Mouse (Mus musculus) 416B (cell line): Measurements from ENCODE around the gene Rsl1d1.

Source experiments
- DNase-seq: peaks from one replicate; pipeline ENCODE4 v3.0.0; 2011; ENCODE audit warnings: low read depth

Gene Rsl1d1

DNA sequence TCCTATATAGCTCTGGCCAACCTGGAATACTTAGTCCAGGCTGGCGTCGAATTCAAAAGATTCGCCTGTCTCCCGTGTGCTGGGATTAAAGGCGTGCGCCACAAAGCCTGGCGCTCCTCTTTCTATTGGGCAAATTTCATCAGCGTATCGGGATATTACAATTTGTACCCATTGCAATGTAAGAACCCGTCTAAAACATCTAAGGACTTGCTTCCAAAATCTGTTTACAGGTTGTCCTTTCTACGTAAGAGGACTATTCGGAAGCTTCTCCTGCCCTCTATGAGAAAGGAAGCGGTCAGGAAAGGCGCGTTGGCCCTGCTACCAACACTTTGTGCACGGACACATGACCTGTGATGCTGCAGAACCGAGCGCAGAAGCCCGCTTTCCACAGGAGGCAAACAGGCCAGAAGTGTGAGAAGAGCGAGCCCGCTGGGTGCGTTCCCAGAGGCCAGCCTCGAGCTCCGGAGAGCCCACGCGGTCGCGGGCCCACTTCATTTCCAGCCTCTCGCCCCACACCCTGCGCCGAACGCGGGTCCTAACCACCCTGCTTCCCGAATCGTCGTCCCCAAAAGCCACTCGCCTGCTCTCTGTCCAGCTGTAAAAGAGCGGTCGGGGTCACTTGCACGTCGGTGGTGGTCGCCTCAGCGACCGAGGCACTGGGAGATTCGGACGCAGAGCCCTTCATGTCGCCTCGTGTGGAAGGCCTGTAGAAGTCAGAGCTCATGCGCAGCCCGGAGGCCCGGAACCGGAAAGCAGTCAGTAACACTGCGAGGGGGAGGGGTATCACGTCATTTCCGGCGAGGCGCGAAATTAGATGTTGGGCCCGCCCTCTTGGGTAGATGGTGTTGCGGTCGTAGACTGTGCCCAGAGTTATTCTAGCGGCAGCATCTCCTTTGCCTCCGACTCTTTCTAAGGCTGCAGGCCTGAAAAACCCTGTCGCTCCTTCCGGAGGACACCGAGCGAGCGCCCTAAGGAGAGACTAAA lies at the start of gene Rsl1d1:
Gene Rsl1d1 (minus strand): TSS at position 761 of the 984 bp plus-strand sequence.
- peak; percentile 97 for DNase-seq

DNA sequence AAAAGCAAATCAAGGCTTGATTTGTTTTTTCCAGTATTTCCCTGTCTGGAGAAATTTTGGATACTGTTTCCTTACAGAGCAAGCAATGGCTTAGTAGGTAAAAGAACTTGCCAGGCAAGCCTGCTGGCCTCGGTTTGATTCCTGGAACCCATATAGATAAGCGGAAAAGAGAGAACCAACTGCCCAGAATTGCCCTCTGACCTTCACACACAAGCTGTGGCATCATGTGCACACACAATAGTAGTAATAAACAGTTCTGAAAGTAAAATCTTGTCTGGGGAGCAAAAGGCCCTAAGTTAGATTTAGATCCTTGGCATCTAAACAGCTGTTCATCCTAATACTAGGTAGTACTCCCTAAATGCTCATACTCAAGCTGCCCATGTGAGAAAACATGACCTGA lies 44.7 kb upstream of the Rsl1d1 start:
- no peak for DNase-seq

DNA sequence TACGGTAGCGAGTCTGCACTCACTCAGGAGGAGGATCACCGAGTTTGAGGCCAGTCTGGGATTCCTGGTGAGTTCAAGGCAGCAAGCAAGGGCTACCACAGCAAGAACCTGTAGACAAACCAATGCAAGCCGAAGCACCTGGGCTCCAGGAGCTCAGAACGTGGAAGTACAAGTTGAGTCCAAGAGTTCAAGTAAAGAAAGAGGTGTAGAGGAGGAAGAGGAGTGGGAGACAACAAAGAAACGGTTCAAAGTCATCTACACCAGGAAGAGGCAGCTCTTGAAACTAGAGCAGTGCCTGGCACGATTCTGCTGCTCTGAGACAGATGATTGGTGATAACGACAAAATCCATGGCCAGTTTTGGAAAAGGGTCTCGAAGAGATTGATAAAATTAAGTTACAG lies 42.6 kb upstream of the Rsl1d1 start:
- DNase-seq = no peak

DNA sequence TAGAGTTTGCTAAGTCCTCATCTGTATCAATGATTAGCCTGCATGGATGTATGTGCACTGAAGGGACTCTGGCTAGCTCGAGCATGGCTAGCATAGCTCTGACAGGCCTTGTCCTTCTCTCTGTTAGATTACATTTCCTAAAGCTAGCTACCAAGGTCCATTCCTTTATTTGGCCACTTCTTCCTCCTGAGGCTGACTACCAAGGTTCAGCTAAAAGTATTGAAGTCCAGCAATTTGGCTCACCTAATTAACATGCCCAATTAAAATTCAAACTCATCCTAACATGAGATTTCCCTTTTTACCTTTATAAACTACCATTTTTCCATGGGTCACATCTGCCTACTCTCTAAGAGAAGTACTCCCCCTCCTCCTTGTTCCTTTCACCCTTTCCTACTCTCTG lies 39.3 kb upstream of the Rsl1d1 start:
- DNase-seq = no peak

DNA sequence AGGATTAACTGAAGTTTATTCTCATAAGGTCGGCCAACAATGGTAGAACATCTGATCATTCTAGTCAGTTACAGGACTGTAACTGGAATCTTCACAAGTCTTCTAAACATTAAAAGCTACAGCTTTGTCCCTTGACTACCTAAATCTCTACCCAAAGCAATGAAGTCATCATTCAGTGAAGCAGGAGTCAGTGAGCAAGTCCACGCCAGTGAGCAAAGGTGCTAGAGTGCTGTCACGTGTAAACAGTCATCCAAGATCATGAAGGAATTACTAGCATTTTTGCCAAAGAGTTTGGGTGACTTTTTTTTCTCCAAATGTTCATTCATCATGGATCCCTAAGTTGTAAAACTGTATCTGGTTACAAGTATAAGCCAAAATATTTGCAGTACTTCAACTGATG lies 14.7 kb upstream of the Rsl1d1 start:
- no peak for DNase-seq

DNA sequence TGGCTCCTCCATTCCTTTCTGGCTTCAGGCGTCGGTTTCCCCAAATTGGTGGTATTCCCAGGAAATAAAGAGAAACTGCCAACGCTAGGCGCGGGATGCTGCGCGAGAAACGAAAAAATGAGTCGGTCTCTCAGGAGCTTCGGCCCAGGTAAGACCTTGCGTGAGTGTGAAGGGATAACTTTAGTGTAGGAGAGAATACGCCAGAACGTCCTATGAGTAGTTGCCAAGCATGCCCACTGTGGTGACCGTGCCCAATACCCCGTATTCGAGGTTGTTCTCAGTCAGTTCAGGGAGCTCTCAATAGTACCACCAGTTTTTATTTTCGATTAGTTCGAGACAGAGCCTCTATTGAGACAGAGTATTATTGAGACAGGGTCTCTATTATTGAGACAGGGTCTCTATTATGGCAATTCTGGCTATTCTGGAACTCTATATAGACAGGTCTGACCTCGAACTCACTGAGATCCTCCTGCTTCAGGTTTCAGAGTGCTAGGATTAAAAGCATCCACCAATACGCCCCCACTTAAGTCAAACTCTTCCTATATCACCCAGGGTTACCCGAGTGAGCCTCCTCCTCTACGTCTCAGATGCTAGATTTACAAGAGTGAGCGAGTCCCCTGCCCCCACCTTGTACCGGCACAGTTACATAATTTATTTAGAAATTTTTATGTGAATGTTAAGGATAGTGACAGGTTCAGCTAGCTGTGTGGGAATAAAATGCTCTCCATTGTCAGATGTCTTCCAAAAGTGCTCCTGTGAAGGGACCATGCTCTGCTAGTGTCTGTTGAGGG lies 664 bp upstream of the Rsl1d1 start:
- DNase-seq = peak; percentile 35

DNA sequence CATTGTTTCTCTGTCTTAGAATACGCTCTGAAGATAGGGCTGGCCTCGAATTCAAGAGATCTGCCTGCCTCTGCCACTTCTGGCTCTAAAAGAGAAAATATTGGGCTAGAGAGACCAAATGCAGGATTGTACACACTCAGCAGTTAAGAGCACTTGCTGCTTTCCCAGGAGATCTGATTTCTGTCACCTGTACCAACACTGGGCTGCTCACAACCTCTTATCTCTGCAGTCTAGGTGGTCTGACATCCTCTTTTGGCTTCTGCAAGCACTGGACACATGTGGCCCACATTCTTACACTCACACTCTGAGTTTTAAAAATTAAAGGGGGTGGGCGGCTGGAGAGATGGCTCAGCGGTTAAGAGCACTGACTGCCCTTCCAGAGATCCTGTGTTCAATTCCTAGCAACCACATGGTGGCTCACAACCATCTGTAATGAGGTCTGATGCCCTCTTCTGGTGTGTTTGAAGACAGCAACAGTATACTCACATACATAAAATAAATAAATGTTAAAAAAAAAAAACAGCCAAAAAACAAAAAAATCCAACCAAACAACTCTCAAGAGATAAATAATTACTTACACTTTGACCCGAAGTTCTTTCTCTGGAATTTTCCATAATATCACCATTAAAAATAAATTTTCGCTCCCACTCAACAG lies 1.3 kb downstream of the Rsl1d1 start:
- no peak for DNase-seq

DNA sequence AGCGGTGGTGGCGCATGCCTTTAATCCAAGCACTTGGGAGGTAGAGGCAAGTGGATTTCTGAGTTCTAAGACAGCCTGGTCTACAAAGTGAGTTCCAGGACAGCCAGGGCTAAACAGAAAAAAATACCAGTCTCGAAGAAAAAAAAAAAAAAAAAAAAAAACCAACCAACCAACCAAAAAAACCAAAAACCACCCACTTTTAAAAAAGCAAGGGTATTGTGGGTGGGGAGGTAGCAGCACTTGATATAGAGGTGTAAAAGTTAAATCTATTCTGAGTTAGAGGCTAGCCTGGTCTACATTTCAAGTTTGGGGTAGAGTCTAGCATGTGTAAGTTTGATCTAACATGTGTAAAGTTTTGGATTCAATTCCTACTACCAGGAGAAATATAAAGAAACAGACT lies 2.9 kb downstream of the Rsl1d1 start:
- DNase-seq = no peak

DNA sequence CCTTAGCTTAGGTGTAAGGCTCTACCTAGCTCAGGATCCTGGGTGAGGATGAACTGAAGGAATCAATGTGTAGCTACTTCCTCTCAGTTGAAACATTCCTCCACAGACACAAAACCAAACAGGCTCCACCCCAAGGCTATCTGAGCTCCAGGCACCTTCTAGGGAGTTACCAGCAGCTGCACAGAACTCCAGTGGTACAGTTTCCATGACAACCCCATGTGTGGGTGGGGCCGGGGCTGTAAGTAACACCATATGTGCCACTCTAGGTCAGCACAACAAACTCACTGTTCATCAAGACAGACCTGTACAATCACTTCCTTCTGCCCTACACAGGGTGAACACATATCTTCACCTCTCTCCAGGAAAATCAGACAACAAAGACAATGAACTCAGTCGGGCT lies 4.7 kb downstream of the Rsl1d1 start:
- no peak for DNase-seq

DNA sequence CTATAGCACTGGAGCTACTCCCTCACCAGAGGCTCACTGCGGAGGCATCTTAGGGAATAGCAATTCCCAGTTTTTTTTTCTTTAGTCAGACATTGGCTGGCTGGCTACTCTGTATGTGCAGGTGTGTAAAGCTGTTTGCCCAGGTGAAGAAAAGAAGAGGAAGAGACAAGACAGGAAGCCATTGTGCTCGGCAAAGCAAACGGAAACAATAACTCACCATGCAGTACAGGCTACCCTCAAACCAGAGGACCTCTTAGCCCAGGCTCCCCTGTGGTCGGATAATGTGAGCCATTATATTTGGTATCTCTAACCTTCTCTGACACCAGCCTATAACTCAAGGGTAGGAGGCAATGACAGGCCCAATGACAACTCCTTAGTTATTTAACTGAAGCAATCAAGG lies 6.1 kb downstream of the Rsl1d1 start:
- no peak for DNase-seq

DNA sequence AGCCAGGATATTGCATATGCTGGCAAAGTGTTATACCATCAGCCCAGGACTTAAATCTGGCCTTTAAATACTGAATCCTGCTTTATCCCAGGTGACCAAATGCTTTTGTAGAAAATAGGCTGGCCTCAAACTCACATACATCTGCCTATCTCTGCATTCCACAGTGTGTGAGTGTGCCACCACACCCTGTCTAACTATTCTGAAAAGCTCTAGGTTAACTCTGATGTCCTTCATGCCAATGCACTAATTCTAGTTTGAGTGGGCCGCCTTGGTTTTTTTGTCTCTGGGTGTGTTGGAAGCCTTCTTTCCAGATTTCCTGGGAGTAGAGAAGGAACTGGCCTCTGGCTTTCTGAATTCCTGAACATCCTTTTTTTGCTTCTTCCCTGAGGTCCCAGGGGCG lies 9.9 kb downstream of the Rsl1d1 start:
- no peak for DNase-seq

DNA sequence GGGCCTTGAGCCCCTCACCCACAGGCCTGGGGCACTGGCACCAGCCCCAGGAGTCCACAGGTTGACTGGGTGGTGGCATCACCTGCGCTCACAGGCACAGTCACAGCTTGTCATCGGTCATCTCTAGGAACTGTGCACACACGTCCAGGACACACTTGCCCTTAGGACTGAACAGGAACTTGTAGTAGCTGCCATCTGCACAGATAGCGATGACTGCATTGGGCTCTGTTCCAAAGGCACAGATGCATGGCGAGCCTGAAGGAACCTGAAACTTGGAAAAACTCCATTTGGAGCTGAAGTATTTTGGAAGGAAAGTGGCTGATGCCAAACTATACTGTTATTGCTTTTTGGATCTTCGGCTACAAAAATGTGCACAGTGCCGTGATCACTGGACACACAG lies 13.0 kb downstream of the Rsl1d1 start:
- DNase-seq = no peak

DNA sequence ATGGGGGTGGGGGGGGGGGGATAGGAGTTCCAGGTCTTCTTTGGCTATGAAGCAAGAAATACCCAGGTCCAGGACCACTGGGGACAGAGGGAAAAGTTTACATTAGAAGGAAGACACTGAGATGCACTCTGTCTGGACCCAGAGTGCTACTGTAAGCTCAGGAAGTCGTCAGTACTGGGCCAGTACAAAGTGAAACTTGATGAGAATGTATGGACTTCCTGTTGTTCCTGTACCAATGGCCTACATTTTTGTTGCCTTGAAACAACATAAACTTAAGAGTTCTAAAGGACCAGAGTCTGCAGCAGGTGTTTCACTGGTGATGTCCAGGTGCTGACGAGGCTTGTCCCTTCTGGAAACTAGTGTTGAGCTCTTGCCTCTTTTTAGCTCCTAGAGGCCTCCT lies 25.7 kb downstream of the Rsl1d1 start:
- DNase-seq = no peak

DNA sequence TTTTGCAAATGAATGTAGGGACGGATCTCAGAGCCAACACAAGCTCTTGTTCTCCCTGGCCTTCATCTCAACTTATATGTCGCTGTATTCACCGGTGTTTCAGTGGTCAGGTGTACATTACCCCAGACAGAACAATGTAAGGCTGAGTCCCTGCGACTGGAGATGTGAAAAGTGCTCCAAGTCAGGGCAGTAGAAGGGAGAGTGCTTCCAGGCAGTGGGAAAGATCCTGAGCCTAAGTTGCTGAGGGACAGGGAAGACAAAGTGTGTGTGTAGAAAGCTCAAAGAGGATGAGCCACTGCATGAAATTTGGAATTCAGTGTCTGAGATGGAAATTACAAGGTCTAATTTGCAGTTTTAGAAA lies 26.3 kb downstream of the Rsl1d1 start:
- DNase-seq = no peak

DNA sequence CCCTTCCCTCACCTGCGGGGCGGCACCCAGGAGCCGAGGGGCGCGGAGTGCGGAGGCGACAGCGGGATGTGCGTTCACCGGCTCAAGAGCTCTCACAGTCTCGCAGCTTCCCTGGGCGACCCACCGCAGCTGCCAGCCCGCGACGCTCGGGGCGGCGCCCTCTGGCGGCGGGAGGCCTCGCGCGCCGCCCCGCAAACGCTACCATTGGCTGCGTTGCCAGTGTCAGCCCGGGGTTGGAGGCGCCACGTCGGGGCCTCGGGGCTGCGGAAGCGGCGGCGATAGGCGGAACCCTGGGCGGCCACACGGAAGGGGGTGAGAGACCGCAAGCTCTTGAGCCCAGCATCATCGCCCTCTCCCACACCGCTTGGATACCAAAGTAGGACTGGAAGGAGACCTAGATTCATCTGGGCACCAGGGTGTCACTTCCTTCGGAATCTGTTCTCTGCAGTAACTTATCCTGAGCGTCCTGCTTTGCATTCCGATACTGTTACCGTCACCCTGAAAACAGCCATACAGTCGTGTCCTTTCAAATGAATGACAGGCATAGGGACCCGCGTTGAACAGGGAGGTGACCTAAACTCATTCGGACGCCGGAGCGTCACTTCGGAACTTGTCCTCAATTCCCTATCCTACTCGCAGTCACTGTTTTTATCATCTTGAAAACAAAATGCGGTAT lies 26.8 kb downstream of the Rsl1d1 start, which contains the start of gene Zc3h7a:
Gene Zc3h7a (minus strand): TSS at position 186 of the 676 bp plus-strand sequence.
- DNase-seq = peak; percentile 89

DNA sequence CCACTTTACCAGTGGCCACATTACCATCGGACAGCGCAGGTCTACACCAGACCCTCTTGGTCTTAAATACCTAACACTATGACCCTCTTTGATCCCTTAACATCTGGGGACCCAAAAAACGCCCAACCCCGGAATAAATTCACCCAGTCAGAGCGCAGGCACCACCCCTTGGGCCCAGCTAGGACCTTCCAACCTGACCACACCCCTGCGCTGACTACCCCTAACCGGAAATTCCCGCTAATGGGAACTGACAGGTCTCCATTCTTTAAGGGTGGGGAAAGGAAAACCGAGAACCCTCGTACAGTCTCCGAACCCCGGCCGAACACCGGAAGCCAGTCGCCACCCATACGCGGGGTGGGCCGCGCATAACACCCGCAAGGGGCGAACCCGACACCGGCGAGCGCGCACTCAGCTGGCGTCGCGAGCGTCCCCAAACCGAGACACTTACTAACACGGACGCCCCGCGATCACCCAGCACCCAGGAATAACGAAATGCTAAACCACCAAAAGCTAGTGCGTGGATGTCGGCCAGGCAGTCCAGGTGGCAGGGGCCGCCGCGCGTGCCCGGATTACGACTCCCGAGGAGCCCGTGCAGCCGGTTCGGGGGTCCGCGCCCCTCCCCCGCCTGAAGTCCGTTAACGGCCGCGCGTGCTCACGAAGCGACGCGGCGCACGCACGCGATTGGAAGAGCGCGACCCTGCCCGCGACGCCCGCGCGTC lies 27.5 kb downstream of the Rsl1d1 start:
- peak; percentile 88 for DNase-seq

DNA sequence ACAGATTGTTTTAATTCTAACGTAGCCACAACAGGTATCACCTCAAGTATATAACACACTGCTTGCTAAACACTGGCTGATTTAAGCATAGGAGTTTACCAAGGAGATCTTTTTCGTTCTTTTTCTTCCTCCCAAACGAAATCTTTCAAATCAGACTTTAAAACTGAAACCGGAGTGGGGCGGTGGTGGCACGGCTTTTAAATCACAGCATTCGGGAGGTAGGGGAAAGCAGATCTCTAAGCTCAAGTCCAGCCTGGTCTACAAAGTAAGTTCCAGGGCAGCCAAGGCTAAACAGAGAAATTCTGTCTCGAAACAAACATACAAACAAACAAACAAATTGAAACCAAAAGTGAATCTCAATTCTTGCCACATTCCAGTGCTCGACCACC lies 28.0 kb downstream of the Rsl1d1 start:
- no peak for DNase-seq

DNA sequence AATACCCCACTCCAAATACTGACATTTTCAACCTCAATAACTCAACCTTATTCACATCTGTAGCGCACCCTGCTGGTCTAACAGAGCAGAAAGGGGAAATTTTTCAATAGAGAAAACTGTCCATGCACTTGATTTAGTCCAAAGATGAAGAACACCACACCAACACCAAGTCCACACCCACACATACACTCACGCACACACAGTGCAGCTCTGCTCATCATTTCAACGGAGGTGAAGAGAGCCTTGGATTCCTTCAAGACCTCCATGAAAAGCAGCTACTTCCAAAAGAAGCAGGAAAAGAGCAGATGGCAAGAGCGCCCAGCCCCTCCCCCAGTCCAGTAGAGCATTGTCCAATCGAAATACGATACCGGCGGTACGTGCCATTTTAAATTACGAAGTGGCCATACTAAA lies 28.5 kb downstream of the Rsl1d1 start:
- peak; percentile 89 for DNase-seq

DNA sequence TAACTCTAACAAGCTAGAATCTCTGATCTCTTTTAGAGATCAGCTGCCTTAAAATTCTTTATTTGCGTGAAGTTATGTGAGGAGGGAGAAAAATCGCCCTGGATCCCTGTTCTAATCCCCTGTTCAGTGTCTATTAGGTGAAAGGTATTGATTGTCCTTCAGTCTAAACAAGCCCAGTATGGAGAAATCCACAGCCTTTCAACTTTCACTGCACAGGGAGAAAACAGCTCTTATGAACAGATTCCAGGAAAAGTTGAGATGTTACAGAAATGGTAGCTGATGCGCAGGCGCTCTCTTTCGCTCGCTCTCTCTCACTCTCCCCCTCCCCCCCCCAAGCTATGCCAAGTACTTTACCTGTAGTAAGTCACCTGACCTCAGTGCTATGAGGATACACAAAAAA lies 31.5 kb downstream of the Rsl1d1 start:
- DNase-seq = no peak

DNA sequence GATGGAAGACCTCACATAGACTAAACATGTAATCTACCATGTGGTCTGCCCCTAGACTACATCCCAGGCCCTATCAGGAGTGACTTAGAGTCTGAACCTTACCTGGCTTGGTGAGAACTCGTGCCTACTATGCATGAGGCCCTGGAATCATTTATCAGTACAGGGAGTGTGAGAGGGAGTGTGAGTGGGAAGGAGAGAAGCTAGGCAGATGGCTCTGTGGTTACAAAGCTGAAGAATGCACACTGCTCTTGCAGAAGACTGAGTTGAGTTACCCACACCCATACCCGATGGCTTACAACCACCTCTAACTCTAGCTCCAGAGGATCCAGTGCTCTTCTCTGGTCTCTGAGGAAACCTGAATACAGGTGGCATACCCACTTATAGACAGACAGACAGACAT lies 36.7 kb downstream of the Rsl1d1 start:
- no peak for DNase-seq

DNA sequence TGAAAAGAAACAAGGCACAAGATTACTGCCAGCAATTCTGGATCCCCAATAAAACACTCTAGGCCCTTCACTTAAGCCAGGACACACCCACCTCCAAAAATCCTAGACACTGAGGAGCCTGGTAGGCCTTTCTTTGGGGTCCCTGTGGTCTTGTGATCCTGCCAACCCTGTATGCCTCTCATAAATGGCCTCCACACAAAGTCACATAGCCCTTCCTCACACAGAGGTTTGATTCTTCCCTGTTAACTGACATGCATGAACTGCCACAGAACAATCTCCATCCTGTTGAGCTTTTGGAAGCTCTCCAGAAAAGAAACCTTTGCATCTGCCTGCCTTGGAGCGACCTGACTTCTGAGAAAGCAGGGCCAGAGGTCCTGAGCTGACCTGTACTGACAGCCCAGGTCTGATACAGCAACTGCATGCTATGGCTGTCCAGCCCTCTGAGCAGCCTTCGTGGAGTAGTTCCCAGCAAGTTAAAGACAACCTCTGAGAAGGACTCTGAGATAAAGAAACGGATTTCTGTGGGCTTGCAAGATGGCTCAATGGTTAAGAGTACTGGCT lies 38.4 kb downstream of the Rsl1d1 start:
- no peak for DNase-seq
